Mouse (Mus musculus): ENCODE data around the gene Wfdc21. TPM values are rescaled to one million over a fixed set of nuclear protein-coding genes. Genes with fewer than 3 reads are reported as not detected.

Wfdc21 gene
- total and polyA plus RNA-seq, 3 experiments: not detected

DNA sequence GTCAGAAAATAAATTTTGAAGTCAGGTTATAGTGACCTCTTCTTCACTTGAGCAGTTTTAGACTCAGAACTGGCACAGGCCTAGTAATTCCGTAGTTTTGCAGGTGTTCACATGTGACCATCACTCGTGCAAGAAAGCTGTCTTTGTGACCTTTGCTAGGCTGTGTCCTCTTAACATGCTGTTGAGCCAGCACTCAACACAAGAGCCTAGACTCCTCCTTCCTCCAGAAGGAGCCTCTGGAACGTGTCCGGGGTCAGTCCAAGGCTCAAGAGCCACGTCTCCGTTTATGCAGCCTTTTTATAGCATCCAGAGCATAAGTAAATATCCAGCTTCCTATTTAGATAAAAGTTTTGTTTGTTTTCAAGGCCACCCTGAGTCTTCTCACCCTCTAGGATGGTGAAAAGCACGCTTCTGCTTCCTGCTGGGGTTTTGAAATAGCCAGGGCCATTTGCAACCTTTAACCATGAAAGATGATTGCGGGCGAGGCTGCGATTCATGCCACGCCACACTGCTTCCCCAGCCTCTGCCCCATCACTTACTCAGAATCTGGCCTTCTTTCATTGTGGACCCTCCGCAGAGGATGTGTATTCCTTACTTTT lies 45.7 kb downstream of the Wfdc21 start:
- H3K79me2 ChIP-seq (ENCODE audit: control insufficient read depth, insufficient read depth, low read length, poor library complexity): no peaks in the 10 kb centered on the region
- no peak for DNase-seq (ENCODE audit: low read depth, low spot score)

DNA sequence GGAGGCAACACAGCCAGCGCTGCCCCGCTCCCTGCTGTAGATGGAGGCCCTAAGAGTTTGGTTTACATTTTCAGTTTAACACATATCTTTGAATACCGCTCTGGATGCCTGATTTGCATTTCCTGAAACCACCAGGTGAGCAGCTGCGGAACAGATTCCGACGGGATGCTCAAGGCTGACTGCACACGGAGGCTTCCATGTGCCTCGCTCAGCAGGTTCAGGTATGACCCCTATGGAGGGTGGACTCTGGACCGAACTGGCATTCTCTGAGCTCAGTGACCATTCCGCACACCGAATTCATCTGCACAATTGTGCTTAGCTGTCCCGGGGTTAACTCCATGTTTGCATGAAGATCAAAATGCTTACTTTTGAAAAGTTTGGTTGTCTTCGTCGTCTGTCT lies 46.5 kb downstream of the Wfdc21 start:
- Histone ChIP-seq H3K27me3 (ENCODE audit: control insufficient read depth in 1 of 2, insufficient read depth in 2 of 2, low read length in 2 of 2) (peaks cover 9 to 12% of the 10 kb centered on the region in 2 experiments), H3K4me1 (ENCODE audit: control insufficient read depth in 1 of 2, insufficient read depth in 2 of 2, low read length in 2 of 2) (peaks cover 0 to 19% of the 10 kb centered on the region in 2 experiments; a peak in 3 of 4 replicates), H3K4me3 (ENCODE audit: control insufficient read depth in 1 of 2, insufficient read depth in 1 of 2, low read depth in 2 of 2, low read length in 2 of 2) (no peak overlapping the region), H3K9ac (ENCODE audit: control insufficient read depth, low read depth, low read length, poor library complexity, severe bottlenecking) (no peak overlapping the region), H3K27ac (ENCODE audit: control insufficient read depth, low read depth, low read length) (no peak overlapping the region), H3K36me3 (ENCODE audit: control insufficient read depth in 1 of 2, insufficient read depth in 2 of 2, low read length in 2 of 2) (peaks cover 0 to 6% of the 10 kb centered on the region in 2 experiments; a peak in 2 of 4 replicates), H3K79me2 (ENCODE audit: control insufficient read depth, insufficient read depth, low read length, poor library complexity) (no peaks in the 10 kb centered on the region), H3K9me3 (replicated peaks; ENCODE audit: insufficient read depth, low read length) (no peaks in the 10 kb centered on the region)
- TF ChIP-seq MYB (IDR thresholded peaks at IDR 0.05; ENCODE audit: low read depth, low read length): no peak
- TF ChIP-seq ZKSCAN1 (IDR thresholded peaks at IDR 0.05; ENCODE audit: low read depth, low read length): no peak
- DNase-seq (ENCODE audit: low read depth, low spot score): no peak

More for the DNA sequence above, 45.7 kb downstream of the Wfdc21 start:
- H3K9ac ChIP-seq (ENCODE audit: control insufficient read depth, low read depth, low read length, poor library complexity, severe bottlenecking): no peak overlapping the region
- peaks cover 0 to 6% of the 10 kb centered on the region in 2 experiments; a peak in 2 of 4 replicates for H3K36me3 ChIP-seq (ENCODE audit: control insufficient read depth in 1 of 2, insufficient read depth in 2 of 2, low read length in 2 of 2)
- no peak overlapping the region for H3K4me3 ChIP-seq (ENCODE audit: control insufficient read depth in 1 of 2, insufficient read depth in 1 of 2, low read depth in 2 of 2, low read length in 2 of 2)
- H3K4me1 ChIP-seq (ENCODE audit: control insufficient read depth in 1 of 2, insufficient read depth in 2 of 2, low read length in 2 of 2): peaks cover 0 to 19% of the 10 kb centered on the region in 2 experiments; a peak in 3 of 4 replicates
- H3K9me3 ChIP-seq (replicated peaks; ENCODE audit: insufficient read depth, low read length): no peaks in the 10 kb centered on the region
- no peak overlapping the region for H3K27ac ChIP-seq (ENCODE audit: control insufficient read depth, low read depth, low read length)
- peaks cover 9 to 12% of the 10 kb centered on the region in 2 experiments for H3K27me3 ChIP-seq (ENCODE audit: control insufficient read depth in 1 of 2, insufficient read depth in 2 of 2, low read length in 2 of 2)
- TF ChIP-seq HCFC1 (IDR thresholded peaks at IDR 0.05; ENCODE audit: low read depth, low read length): no peak

DNA sequence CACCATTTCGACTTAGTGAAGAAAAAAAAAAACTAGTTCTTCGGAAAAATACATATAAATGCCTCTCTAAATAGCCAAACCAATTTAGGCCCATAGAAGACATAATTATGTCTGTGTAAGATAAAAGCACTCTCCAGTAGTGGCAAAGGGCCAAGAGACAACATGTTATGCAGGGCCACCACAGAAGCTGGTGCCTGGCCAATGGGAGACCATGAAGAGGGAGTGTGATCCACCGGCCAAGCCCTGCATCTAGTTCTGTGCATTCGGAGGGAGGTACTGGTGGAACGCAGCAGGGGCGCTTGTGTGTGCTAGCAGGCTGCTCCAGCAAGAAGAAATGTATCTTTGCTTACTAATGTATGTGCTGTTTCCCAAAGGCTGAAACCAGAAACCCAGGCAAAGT lies 49.4 kb downstream of the Wfdc21 start:
- 0 out of 4 replicates have a peak, but pooled peaks cover 0 to 2% of the 10 kb centered on the region in 2 experiments for H3K36me3 ChIP-seq (ENCODE audit: control insufficient read depth in 1 of 2, insufficient read depth in 2 of 2, low read length in 2 of 2)
- peaks cover 10 to 12% of the 10 kb centered on the region in 2 experiments for H3K27me3 ChIP-seq (ENCODE audit: control insufficient read depth in 1 of 2, insufficient read depth in 2 of 2, low read length in 2 of 2)
- no peaks in the 10 kb centered on the region for H3K9me3 ChIP-seq (replicated peaks; ENCODE audit: insufficient read depth, low read length)
- TF ChIP-seq MAFK (IDR thresholded peaks at IDR 0.05; ENCODE audit: borderline replicate concordance, low read depth, low read length) (no peak), ZC3H11A (IDR thresholded peaks at IDR 0.05; ENCODE audit: low read depth, low read length) (no peak), TBP (IDR thresholded peaks at IDR 0.05; ENCODE audit: low read depth, low read length) (no peak), SIN3A (IDR thresholded peaks at IDR 0.05; ENCODE audit: low read length) (no peak), MXI1 (IDR thresholded peaks at IDR 0.05; ENCODE audit: low read depth, low read length) (no peak), TCF12 (IDR thresholded peaks at IDR 0.05; ENCODE audit: low read depth, low read length) (no peak), CHD1 (IDR thresholded peaks at IDR 0.05; ENCODE audit: low read depth, low read length) (no peak), TAL1 (IDR thresholded peaks at IDR 0.05; ENCODE audit: low read length) (no peak), BHLHE40 (IDR thresholded peaks at IDR 0.05; ENCODE audit: borderline replicate concordance, low read depth, low read length) (no peak), E2F4 (IDR thresholded peaks at IDR 0.05; ENCODE audit: borderline replicate concordance, low read depth, low read length) (no peak), NELFE (IDR thresholded peaks at IDR 0.05; ENCODE audit: low read depth, low read length) (no peak), ELF1 (IDR thresholded peaks at IDR 0.05; ENCODE audit: low read depth, low read length) (no peak), JUND (IDR thresholded peaks at IDR 0.05; ENCODE audit: low read depth, low read length) (no peak), GABPA (IDR thresholded peaks at IDR 0.05; ENCODE audit: low read depth, low read length) (no peak), RCOR1 (IDR thresholded peaks at IDR 0.05; ENCODE audit: low read depth, low read length) (no peak), MEF2A (IDR thresholded peaks at IDR 0.05; ENCODE audit: extremely low read depth, insufficient replicate concordance, low read depth, low read length, poor library complexity, severe bottlenecking) (no peak), POLR2A (IDR thresholded peaks at IDR 0.05; ENCODE audit: control insufficient read depth in 1 of 2, insufficient read depth in 1 of 2, low read depth in 1 of 2, low read length in 2 of 2, poor library complexity in 1 of 2) (no peak), MYB (IDR thresholded peaks at IDR 0.05; ENCODE audit: low read depth, low read length) (no peak), ZKSCAN1 (IDR thresholded peaks at IDR 0.05; ENCODE audit: low read depth, low read length) (no peak)
- no peak overlapping the region for H3K27ac ChIP-seq (ENCODE audit: control insufficient read depth, low read depth, low read length)
- no peak overlapping the region for H3K4me3 ChIP-seq (ENCODE audit: control insufficient read depth in 1 of 2, insufficient read depth in 1 of 2, low read depth in 2 of 2, low read length in 2 of 2)
- 0 out of 4 replicates have a peak, but pooled peaks cover 0 to 3% of the 10 kb centered on the region in 2 experiments for H3K4me1 ChIP-seq (ENCODE audit: control insufficient read depth in 1 of 2, insufficient read depth in 2 of 2, low read length in 2 of 2)
- peak; percentile 68 for DNase-seq (ENCODE audit: low read depth, low spot score)
- no peaks in the 10 kb centered on the region for H3K79me2 ChIP-seq (ENCODE audit: control insufficient read depth, insufficient read depth, low read length, poor library complexity)
- no peak overlapping the region for H3K9ac ChIP-seq (ENCODE audit: control insufficient read depth, low read depth, low read length, poor library complexity, severe bottlenecking)

Measured in MEL (cell line).